Mouse (Mus musculus): Measurements from ENCODE around the gene Tkfc. TPM values are rescaled to one million over a fixed set of nuclear protein-coding genes. Genes with fewer than 3 reads are reported as not detected.
A peak's percentile ranks its signal among the peaks of the same experiment; 100 is the strongest.

Gene Tkfc
- polyA plus RNA-seq, 2 experiments = 15.4 to 24.1 TPM

GRCm38 (mm10) chr19:10598188-10598587, 7.3 kb downstream of the Tkfc start:
- 33% methylated on average over 3 of the region's 3 CpGs for WGBS
- H3K9me3 ChIP-seq (ENCODE audit: control insufficient read depth, low read length) = no peaks in the 10 kb centered on the region
- H3K27ac ChIP-seq (replicated peaks; ENCODE audit: low read depth, low read length) = no peak overlapping the region
- DNase-seq (ENCODE audit: low spot score) (no peak), ATAC-seq (ENCODE audit: low FRiP score, low read depth) (no peak)
- no peak overlapping the region for H3K4me2 ChIP-seq (replicated peaks; ENCODE audit: low read depth, low read length, severe bottlenecking)
- no peak overlapping the region for H3K4me3 ChIP-seq (replicated peaks; ENCODE audit: low read length)
- H3K27me3 ChIP-seq (ENCODE audit: control insufficient read depth, insufficient read depth, low read length) = no peaks in the 10 kb centered on the region
- peaks cover 8% of the 10 kb centered on the region for H3K4me1 ChIP-seq (ENCODE audit: control insufficient read depth, insufficient read depth, low read length)
- peaks cover 38% of the 10 kb centered on the region for H3K36me3 ChIP-seq (ENCODE audit: control insufficient read depth, insufficient read depth, low read length)
- no peak overlapping the region for H3K9ac ChIP-seq (ENCODE audit: low read depth, low read length, severe bottlenecking)
- TF ChIP-seq POLR2A (IDR thresholded peaks at IDR 0.05; ENCODE audit: borderline replicate concordance, extremely low read depth, insufficient read depth, insufficient read length) = no peak

GRCm38 (mm10) chr19:10591659-10592377, 13.6 kb downstream of the Tkfc start:
- Histone ChIP-seq H3K9me3 (ENCODE audit: control insufficient read depth, low read length) (no peaks in the 10 kb centered on the region), H3K9ac (ENCODE audit: low read depth, low read length, severe bottlenecking) (no peak overlapping the region), H3K27me3 (ENCODE audit: control insufficient read depth, insufficient read depth, low read length) (no peaks in the 10 kb centered on the region), H3K27ac (replicated peaks; ENCODE audit: low read depth, low read length) (no peak overlapping the region), H3K36me3 (ENCODE audit: control insufficient read depth, insufficient read depth, low read length) (peaks cover 48% of the 10 kb centered on the region), H3K4me2 (replicated peaks; ENCODE audit: low read depth, low read length, severe bottlenecking) (no peak overlapping the region), H3K4me3 (replicated peaks; ENCODE audit: low read length) (no peak overlapping the region), H3K4me1 (ENCODE audit: control insufficient read depth, insufficient read depth, low read length) (no peaks in the 10 kb centered on the region)
- WGBS = 89% methylated on average over 6 of the region's 6 CpGs
- no peak for TF ChIP-seq POLR2A (IDR thresholded peaks at IDR 0.05; ENCODE audit: borderline replicate concordance, extremely low read depth, insufficient read depth, insufficient read length)
- DNase-seq (ENCODE audit: low spot score) = no peak
- ATAC-seq (ENCODE audit: low FRiP score, low read depth) = no peak

- no peak for ATAC-seq (ENCODE audit: low FRiP score, low read depth)
- Histone ChIP-seq H3K4me1 (ENCODE audit: control insufficient read depth, insufficient read depth, low read length) (no peaks in the 10 kb centered on the region), H3K9ac (ENCODE audit: low read depth, low read length, severe bottlenecking) (no peak overlapping the region), H3K4me2 (replicated peaks; ENCODE audit: low read depth, low read length, severe bottlenecking) (no peak overlapping the region), H3K9me3 (ENCODE audit: control insufficient read depth, low read length) (no peaks in the 10 kb centered on the region), H3K27me3 (ENCODE audit: control insufficient read depth, insufficient read depth, low read length) (no peaks in the 10 kb centered on the region), H3K36me3 (ENCODE audit: control insufficient read depth, insufficient read depth, low read length) (peaks cover 39% of the 10 kb centered on the region), H3K4me3 (replicated peaks; ENCODE audit: low read length) (no peak overlapping the region), H3K27ac (replicated peaks; ENCODE audit: low read depth, low read length) (no peak overlapping the region)
- TF ChIP-seq POLR2A (IDR thresholded peaks at IDR 0.05; ENCODE audit: borderline replicate concordance, extremely low read depth, insufficient read depth, insufficient read length) = no peak
- no peak for DNase-seq (ENCODE audit: low spot score)
- whole genome bisulfite sequencing = 69% methylated on average over 3 of the region's 3 CpGs
Measured at GRCm38 (mm10) chr19:10590301-10590700, 15.2 kb downstream of the Tkfc start.

- no peak for DNase-seq (ENCODE audit: low spot score)
Measured at GRCm38 (mm10) chr19:10589127-10589857, 16.2 kb downstream of the Tkfc start.

GRCm38 (mm10) chr19:10587231-10587630, 18.2 kb downstream of the Tkfc start:
- TF ChIP-seq POLR2A (IDR thresholded peaks at IDR 0.05; ENCODE audit: borderline replicate concordance, extremely low read depth, insufficient read depth, insufficient read length) = no peak
- H3K9ac ChIP-seq (ENCODE audit: low read depth, low read length, severe bottlenecking) = no peak overlapping the region
- H3K9me3 ChIP-seq (ENCODE audit: control insufficient read depth, low read length) = no peaks in the 10 kb centered on the region
- no peak overlapping the region for H3K27ac ChIP-seq (replicated peaks; ENCODE audit: low read depth, low read length)
- no peak overlapping the region for H3K4me3 ChIP-seq (replicated peaks; ENCODE audit: low read length)
- H3K4me2 ChIP-seq (replicated peaks; ENCODE audit: low read depth, low read length, severe bottlenecking) = no peak overlapping the region
- DNase-seq (ENCODE audit: low spot score) (no peak), ATAC-seq (ENCODE audit: low FRiP score, low read depth) (no peak)
- WGBS = 92% methylated on average over 8 of the region's 8 CpGs
- H3K27me3 ChIP-seq (ENCODE audit: control insufficient read depth, insufficient read depth, low read length) = no peaks in the 10 kb centered on the region
- no peaks in the 10 kb centered on the region for H3K4me1 ChIP-seq (ENCODE audit: control insufficient read depth, insufficient read depth, low read length)
- H3K36me3 ChIP-seq (ENCODE audit: control insufficient read depth, insufficient read depth, low read length) = peaks cover 37% of the 10 kb centered on the region; the same call in 1 of the 2 replicates

More at GRCm38 (mm10) chr19:10589127-10589857, 16.2 kb downstream of the Tkfc start:
- ATAC-seq (ENCODE audit: low FRiP score, low read depth) = no peak
- Histone ChIP-seq H3K27me3 (ENCODE audit: control insufficient read depth, insufficient read depth, low read length) (no peaks in the 10 kb centered on the region), H3K36me3 (ENCODE audit: control insufficient read depth, insufficient read depth, low read length) (peaks cover 35% of the 10 kb centered on the region), H3K4me2 (replicated peaks; ENCODE audit: low read depth, low read length, severe bottlenecking) (no peak overlapping the region), H3K9me3 (ENCODE audit: control insufficient read depth, low read length) (no peaks in the 10 kb centered on the region), H3K4me1 (ENCODE audit: control insufficient read depth, insufficient read depth, low read length) (no peaks in the 10 kb centered on the region), H3K9ac (ENCODE audit: low read depth, low read length, severe bottlenecking) (0 out of 2 replicates have a peak overlapping the region, but pooled peaks have one; percentile 21), H3K27ac (replicated peaks; ENCODE audit: low read depth, low read length) (0 out of 2 replicates have a peak overlapping the region, but pooled peaks have one; percentile 19), H3K4me3 (replicated peaks; ENCODE audit: low read length) (no peak overlapping the region)
- WGBS = 65% methylated on average over 5 of the region's 5 CpGs
- no peak for TF ChIP-seq POLR2A (IDR thresholded peaks at IDR 0.05; ENCODE audit: borderline replicate concordance, extremely low read depth, insufficient read depth, insufficient read length)

All from limb, embryonic 14.5 days (tissue).